Mouse (Mus musculus): Measurements from ENCODE around the gene Anks1b. TPM values are rescaled to one million over a fixed set of nuclear protein-coding genes. Genes with fewer than 3 reads are reported as not detected.

The Anks1b gene
- polyA plus RNA-seq, 1 experiment from 2014 or later = 1.5 TPM

DNA sequence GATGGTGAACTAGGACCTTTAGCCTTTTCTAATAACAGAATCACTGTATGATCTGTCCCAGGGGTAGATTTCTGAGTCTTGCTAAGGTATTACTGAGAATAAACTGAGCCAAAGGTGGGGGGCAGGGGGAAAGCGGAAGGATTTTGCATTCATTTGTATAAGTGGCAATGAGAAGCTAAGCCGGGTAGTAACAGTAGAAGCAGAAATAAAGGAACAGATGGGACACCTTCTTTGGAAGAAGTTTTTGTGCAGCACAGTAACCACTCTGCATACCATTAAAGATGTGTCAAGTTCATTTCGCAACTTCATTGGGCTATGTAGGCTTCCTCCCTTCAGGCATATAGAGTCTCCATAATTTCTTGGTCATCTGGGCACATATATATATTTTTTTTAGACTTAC lies 804.1 kb downstream of the Anks1b start:
- H3K27ac ChIP-seq (ENCODE audit: low read depth) = no peak overlapping the region
- no peaks in the 10 kb centered on the region for H3K4me1 ChIP-seq (replicated peaks; ENCODE audit: control insufficient read depth, insufficient read depth, low read length)
- no peaks in the 10 kb centered on the region for H3K36me3 ChIP-seq (ENCODE audit: control insufficient read depth, insufficient read depth, low read length)
- WGBS = 90% methylated on average over 3 of the region's 3 CpGs
- no peak for DNase-seq (ENCODE audit: low spot score)
- no peaks in the 10 kb centered on the region for H3K9me3 ChIP-seq (ENCODE audit: control insufficient read depth, low read length)
- H3K27me3 ChIP-seq (replicated peaks; ENCODE audit: control insufficient read depth, insufficient read depth, low read length) = no peaks in the 10 kb centered on the region
- H3K4me2 ChIP-seq (ENCODE audit: low read length) = no peak overlapping the region
- H3K4me3 ChIP-seq (ENCODE audit: low read depth, low read length) = no peak overlapping the region
- no peak overlapping the region for H3K9ac ChIP-seq (ENCODE audit: low read length)
- ATAC-seq (replicated peaks; ENCODE audit: low FRiP score, low TSS enrichment, low read depth) = no peak

DNA sequence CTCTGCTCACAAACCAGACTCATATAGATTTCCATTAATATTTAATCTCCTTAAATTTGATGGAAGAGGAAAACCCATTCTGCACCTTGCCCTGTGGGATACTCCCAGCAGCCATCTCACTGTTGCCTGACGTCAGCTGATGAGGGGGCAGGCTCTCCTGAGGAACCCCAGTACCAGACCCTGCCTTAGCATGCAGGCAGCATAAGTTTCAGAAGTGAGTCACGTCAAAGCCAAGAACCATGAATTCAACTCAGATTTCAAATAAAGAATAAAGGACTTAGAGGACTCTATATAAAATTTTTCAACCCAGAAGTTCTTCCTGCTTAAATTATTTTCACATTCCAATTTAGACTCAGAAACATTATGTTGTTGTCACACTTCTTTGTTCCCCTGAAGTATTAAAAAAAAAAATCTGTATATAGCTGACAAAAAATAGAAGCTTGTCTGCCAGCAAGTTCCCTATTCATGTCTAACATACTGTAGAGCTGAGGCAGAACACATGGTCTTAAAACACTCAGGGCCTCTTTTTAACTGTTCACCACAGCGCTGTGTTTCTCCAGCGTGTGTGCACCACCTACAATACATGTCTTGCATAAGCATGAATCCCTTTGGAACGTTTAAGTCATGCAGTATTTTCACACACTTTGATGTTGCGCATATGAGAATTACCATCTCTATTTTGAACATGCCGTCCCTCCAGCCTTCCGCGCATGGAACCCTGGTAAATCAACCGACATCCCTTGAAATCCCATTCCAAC lies 806.6 kb downstream of the Anks1b start:
- no peak for DNase-seq (ENCODE audit: low spot score)
- no peaks in the 10 kb centered on the region for H3K27me3 ChIP-seq (replicated peaks; ENCODE audit: control insufficient read depth, insufficient read depth, low read length)
- no peak overlapping the region for H3K27ac ChIP-seq (ENCODE audit: low read depth)
- H3K9me3 ChIP-seq (ENCODE audit: control insufficient read depth, low read length) = no peaks in the 10 kb centered on the region
- H3K4me3 ChIP-seq (ENCODE audit: low read depth, low read length) = no peak overlapping the region
- WGBS = 84% methylated on average over 10 of the region's 10 CpGs
- H3K36me3 ChIP-seq (ENCODE audit: control insufficient read depth, insufficient read depth, low read length) = no peaks in the 10 kb centered on the region
- no peaks in the 10 kb centered on the region for H3K4me1 ChIP-seq (replicated peaks; ENCODE audit: control insufficient read depth, insufficient read depth, low read length)
- ATAC-seq (replicated peaks; ENCODE audit: low FRiP score, low TSS enrichment, low read depth) = no peak
- H3K9ac ChIP-seq (ENCODE audit: low read length) = no peak overlapping the region
- no peak overlapping the region for H3K4me2 ChIP-seq (ENCODE audit: low read length)

DNA sequence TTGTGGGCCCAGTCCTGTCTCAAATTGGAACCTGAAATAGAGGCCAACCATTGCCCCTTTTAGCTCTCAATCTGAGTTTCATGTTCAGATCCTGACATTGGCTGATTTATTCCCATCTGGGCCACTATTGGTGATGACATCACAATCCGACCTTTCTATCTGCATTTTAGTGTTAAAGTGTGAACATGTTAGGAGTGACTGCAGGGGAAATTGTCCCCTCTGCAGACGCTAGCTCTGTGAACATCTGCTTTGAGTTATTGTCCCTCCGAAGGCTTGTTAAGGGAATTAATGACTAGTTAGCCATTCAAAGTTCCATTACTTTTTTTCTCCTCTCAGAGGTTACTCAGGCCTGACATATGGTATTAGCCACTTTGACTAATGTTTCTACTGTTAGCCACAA lies 810.5 kb downstream of the Anks1b start:
- Histone ChIP-seq H3K4me2 (ENCODE audit: low read length) (no peak overlapping the region), H3K9me3 (ENCODE audit: control insufficient read depth, low read length) (no peaks in the 10 kb centered on the region), H3K27me3 (replicated peaks; ENCODE audit: control insufficient read depth, insufficient read depth, low read length) (no peaks in the 10 kb centered on the region), H3K36me3 (ENCODE audit: control insufficient read depth, insufficient read depth, low read length) (no peaks in the 10 kb centered on the region), H3K9ac (ENCODE audit: low read length) (no peak overlapping the region), H3K4me1 (replicated peaks; ENCODE audit: control insufficient read depth, insufficient read depth, low read length) (no peaks in the 10 kb centered on the region), H3K27ac (ENCODE audit: low read depth) (no peak overlapping the region), H3K4me3 (ENCODE audit: low read depth, low read length) (no peak overlapping the region)
- DNase-seq (ENCODE audit: low spot score) = no peak
- 41% methylated on average over 3 of the region's 3 CpGs for WGBS
- ATAC-seq (replicated peaks; ENCODE audit: low FRiP score, low TSS enrichment, low read depth) = no peak

DNA sequence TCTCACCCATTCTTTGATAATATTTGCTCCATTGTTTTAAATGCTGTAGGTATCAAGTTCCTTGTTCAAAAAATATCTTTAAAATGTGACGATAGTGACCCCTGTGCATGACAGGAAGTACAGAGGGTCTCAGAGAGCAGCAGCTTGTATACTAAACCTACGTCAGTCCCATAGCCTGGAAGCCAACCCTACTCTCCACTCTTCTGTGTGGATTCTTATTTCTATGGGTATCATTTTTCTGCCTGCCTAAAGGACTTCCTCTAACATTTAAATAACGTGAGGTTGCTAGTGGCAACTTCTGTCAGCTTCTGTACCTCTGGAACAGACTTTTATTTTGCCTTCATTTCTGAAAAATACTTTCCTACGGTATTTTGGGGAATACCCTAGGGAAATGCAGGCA lies 812.1 kb downstream of the Anks1b start:
- Histone ChIP-seq H3K4me3 (ENCODE audit: low read depth, low read length) (no peak overlapping the region), H3K27ac (ENCODE audit: low read depth) (no peak overlapping the region), H3K27me3 (replicated peaks; ENCODE audit: control insufficient read depth, insufficient read depth, low read length) (no peaks in the 10 kb centered on the region), H3K9ac (ENCODE audit: low read length) (no peak overlapping the region), H3K9me3 (ENCODE audit: control insufficient read depth, low read length) (no peaks in the 10 kb centered on the region), H3K4me2 (ENCODE audit: low read length) (no peak overlapping the region), H3K36me3 (ENCODE audit: control insufficient read depth, insufficient read depth, low read length) (no peaks in the 10 kb centered on the region), H3K4me1 (replicated peaks; ENCODE audit: control insufficient read depth, insufficient read depth, low read length) (no peaks in the 10 kb centered on the region)
- 65% methylated on average over 4 of the region's 4 CpGs for WGBS
- DNase-seq (ENCODE audit: low spot score) = no peak
- ATAC-seq (replicated peaks; ENCODE audit: low FRiP score, low TSS enrichment, low read depth) = no peak

DNA sequence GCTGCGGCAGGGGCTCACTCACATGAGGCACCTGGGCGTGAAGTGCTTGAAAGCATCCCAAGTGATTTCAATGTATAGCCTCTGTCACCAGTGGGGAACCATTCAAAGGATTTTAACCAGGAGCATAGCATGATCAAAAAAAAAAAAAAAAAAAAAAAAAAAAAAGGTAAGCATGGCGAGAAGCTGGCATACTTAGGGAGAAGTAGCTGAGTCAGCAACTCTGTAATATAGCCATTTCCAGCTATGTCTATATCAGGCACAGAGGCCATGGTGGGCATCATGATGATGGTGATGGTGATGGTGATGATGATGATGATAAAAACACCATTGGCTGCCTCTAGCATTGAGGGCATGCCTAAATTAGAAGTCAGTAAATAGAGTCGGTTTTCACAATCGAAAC lies 814.8 kb downstream of the Anks1b start:
- no peaks in the 10 kb centered on the region for H3K27me3 ChIP-seq (replicated peaks; ENCODE audit: control insufficient read depth, insufficient read depth, low read length)
- H3K4me1 ChIP-seq (replicated peaks; ENCODE audit: control insufficient read depth, insufficient read depth, low read length) = no peaks in the 10 kb centered on the region
- no peak for DNase-seq (ENCODE audit: low spot score)
- H3K4me3 ChIP-seq (ENCODE audit: low read depth, low read length) = no peak overlapping the region
- ATAC-seq (replicated peaks; ENCODE audit: low FRiP score, low TSS enrichment, low read depth) = no peak
- no peaks in the 10 kb centered on the region for H3K9me3 ChIP-seq (ENCODE audit: control insufficient read depth, low read length)
- H3K9ac ChIP-seq (ENCODE audit: low read length) = no peak overlapping the region
- H3K4me2 ChIP-seq (ENCODE audit: low read length) = no peak overlapping the region
- no peak overlapping the region for H3K27ac ChIP-seq (ENCODE audit: low read depth)
- WGBS = 88% methylated on average over 5 of the region's 5 CpGs
- H3K36me3 ChIP-seq (ENCODE audit: control insufficient read depth, insufficient read depth, low read length) = no peaks in the 10 kb centered on the region

DNA sequence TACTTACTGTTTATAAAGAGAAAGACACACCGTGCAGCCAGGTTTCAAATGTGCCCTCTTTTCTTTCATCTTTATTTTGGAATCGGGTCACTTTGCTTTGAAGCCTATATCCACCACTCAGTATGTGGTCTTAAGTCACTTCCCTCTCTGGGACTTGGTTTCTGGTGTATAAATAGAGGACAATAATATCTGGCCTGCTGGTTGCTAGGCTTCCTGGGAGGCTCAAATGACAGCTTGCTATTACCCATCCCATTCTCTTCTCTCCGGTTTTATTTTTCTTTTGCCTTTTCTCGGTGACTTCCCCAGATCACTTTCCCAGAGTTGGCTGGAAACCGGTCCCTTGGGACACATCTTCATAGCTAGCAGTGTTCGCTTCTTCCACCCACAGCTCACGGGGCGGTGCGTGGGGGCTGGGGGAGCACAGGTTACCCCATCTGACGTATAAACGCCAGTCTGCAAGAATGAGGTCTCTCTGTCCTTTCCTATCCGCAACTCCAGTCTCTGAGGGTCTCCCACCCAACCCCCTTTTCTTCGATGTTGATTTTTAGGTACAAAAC lies 815.5 kb downstream of the Anks1b start:
- 79% methylated on average over 13 of the region's 13 CpGs for WGBS
- Histone ChIP-seq H3K4me1 (replicated peaks; ENCODE audit: control insufficient read depth, insufficient read depth, low read length) (no peaks in the 10 kb centered on the region), H3K4me2 (ENCODE audit: low read length) (no peak overlapping the region), H3K36me3 (ENCODE audit: control insufficient read depth, insufficient read depth, low read length) (no peaks in the 10 kb centered on the region), H3K9ac (ENCODE audit: low read length) (no peak overlapping the region), H3K27me3 (replicated peaks; ENCODE audit: control insufficient read depth, insufficient read depth, low read length) (no peaks in the 10 kb centered on the region), H3K27ac (ENCODE audit: low read depth) (no peak overlapping the region), H3K9me3 (ENCODE audit: control insufficient read depth, low read length) (no peaks in the 10 kb centered on the region), H3K4me3 (ENCODE audit: low read depth, low read length) (no peak overlapping the region)
- DNase-seq (ENCODE audit: low spot score) (no peak), ATAC-seq (replicated peaks; ENCODE audit: low FRiP score, low TSS enrichment, low read depth) (no peak)

DNA sequence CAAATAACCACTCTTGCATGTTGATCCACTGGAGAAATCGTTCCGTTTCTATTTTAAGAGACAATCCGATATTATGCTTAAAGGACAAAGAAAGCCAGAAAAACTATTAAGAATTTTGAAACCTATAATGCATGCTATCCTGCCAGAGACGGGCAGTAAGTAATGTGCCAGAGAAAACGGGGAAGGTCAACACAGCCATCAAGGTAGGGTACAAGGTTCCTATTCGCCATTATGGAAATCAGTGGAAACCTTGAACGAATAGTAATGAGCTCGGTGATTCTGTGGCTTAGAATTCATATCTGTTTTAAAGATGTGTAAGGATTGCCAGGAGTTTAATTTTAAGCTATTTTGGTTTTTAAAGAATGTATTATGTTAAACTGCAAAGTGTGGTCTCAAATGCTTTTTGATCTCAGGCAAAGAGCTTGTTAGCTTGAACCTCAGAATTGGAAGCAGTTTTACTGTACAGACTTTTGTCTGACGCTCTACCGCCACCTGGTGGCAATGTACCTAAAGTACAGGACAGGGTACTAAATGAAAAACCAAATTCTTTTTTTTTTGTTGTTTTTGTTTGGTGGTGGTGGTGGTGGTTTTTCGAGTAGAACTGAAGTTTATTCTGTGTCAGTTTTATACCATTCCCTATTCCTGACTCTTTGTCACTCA lies 816.7 kb downstream of the Anks1b start:
- Histone ChIP-seq H3K36me3 (ENCODE audit: control insufficient read depth, insufficient read depth, low read length) (no peaks in the 10 kb centered on the region), H3K4me1 (replicated peaks; ENCODE audit: control insufficient read depth, insufficient read depth, low read length) (no peaks in the 10 kb centered on the region), H3K4me2 (ENCODE audit: low read length) (no peak overlapping the region), H3K9ac (ENCODE audit: low read length) (no peak overlapping the region), H3K4me3 (ENCODE audit: low read depth, low read length) (no peak overlapping the region), H3K27ac (ENCODE audit: low read depth) (no peak overlapping the region), H3K9me3 (ENCODE audit: control insufficient read depth, low read length) (no peaks in the 10 kb centered on the region), H3K27me3 (replicated peaks; ENCODE audit: control insufficient read depth, insufficient read depth, low read length) (no peaks in the 10 kb centered on the region)
- ATAC-seq (replicated peaks; ENCODE audit: low FRiP score, low TSS enrichment, low read depth) (no peak), DNase-seq (ENCODE audit: low spot score) (peak; percentile 81)
- 59% methylated on average over 11 of the region's 11 CpGs for WGBS

DNA sequence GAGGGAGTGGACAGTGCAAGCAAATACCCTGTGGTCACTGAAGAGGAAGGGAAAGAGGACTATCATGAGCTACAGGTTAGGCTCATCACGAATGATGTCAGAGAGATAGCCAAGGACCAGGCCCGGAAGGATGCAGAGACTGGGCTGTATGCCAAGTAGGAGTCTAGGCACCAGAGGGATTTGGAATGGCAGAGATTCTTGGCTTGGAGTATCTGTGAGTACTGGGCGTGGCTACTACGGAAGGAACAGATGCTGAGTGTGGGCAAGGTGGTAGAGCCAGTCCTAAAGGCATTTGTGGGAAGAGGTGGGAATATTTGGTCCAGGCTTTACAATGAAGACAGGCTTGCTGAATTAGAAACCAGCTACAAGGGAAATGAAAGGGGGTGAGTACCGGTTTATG lies 823.4 kb downstream of the Anks1b start:
- H3K4me1 ChIP-seq (replicated peaks; ENCODE audit: control insufficient read depth, insufficient read depth, low read length) = no peaks in the 10 kb centered on the region
- no peak overlapping the region for H3K4me2 ChIP-seq (ENCODE audit: low read length)
- H3K36me3 ChIP-seq (ENCODE audit: control insufficient read depth, insufficient read depth, low read length) = no peaks in the 10 kb centered on the region
- H3K4me3 ChIP-seq (ENCODE audit: low read depth, low read length) = no peak overlapping the region
- 75% methylated on average over 5 of the region's 5 CpGs for WGBS
- no peaks in the 10 kb centered on the region for H3K27me3 ChIP-seq (replicated peaks; ENCODE audit: control insufficient read depth, insufficient read depth, low read length)
- ATAC-seq (replicated peaks; ENCODE audit: low FRiP score, low TSS enrichment, low read depth) = no peak
- no peak overlapping the region for H3K9ac ChIP-seq (ENCODE audit: low read length)
- H3K27ac ChIP-seq (ENCODE audit: low read depth) = no peak overlapping the region
- DNase-seq (ENCODE audit: low spot score) = no peak
- no peaks in the 10 kb centered on the region for H3K9me3 ChIP-seq (ENCODE audit: control insufficient read depth, low read length)

DNA sequence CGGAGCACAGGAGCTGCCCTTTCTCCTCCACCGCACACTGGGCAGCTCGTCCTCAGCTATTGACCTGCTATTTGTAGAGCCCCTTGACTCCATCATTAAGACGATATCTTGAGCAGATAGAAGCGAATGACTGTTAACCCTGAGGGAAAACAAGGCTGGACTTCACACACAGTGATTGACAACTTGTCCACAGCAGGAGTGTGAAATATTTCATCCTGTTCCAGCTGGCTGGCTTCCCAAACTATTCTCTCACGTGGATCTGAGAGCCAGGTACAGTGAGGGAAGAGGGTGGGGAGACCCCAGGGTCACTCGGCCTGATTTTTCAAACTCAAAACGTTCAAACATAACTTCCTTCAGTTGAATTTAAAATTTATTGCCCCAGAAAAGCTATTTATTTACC lies 824.1 kb downstream of the Anks1b start:
- Histone ChIP-seq H3K27me3 (replicated peaks; ENCODE audit: control insufficient read depth, insufficient read depth, low read length) (no peaks in the 10 kb centered on the region), H3K4me2 (ENCODE audit: low read length) (no peak overlapping the region), H3K36me3 (ENCODE audit: control insufficient read depth, insufficient read depth, low read length) (no peaks in the 10 kb centered on the region), H3K4me1 (replicated peaks; ENCODE audit: control insufficient read depth, insufficient read depth, low read length) (no peaks in the 10 kb centered on the region), H3K9me3 (ENCODE audit: control insufficient read depth, low read length) (no peaks in the 10 kb centered on the region), H3K27ac (ENCODE audit: low read depth) (no peak overlapping the region), H3K9ac (ENCODE audit: low read length) (no peak overlapping the region), H3K4me3 (ENCODE audit: low read depth, low read length) (no peak overlapping the region)
- DNase-seq (ENCODE audit: low spot score) (no peak), ATAC-seq (replicated peaks; ENCODE audit: low FRiP score, low TSS enrichment, low read depth) (no peak)
- 49% methylated on average over 8 of the region's 8 CpGs for WGBS

All from intestine, embryonic 14.5 days (tissue).